Mouse (Mus musculus): ENCODE measurements around the gene Lingo1. TPM values are rescaled to one million over a fixed set of nuclear protein-coding genes. Genes with fewer than 3 reads are reported as not detected.
A peak's percentile ranks its signal among the peaks of the same experiment; 100 is the strongest.

The Lingo1 gene
- polyA plus RNA-seq, 1 experiment from 2014 or later: 3.2 TPM

GRCm38 (mm10) chr9:56636214-56636613, 160.1 kb downstream of the Lingo1 start:
- H3K9ac ChIP-seq (ENCODE audit: low read depth, low read length): 0 out of 2 replicates have a peak overlapping the region, but pooled peaks have one; percentile 60
- peaks cover 10% of the 10 kb centered on the region; the same call in 1 of the 2 replicates for H3K27me3 ChIP-seq (ENCODE audit: insufficient read depth, low read length)

DNA sequence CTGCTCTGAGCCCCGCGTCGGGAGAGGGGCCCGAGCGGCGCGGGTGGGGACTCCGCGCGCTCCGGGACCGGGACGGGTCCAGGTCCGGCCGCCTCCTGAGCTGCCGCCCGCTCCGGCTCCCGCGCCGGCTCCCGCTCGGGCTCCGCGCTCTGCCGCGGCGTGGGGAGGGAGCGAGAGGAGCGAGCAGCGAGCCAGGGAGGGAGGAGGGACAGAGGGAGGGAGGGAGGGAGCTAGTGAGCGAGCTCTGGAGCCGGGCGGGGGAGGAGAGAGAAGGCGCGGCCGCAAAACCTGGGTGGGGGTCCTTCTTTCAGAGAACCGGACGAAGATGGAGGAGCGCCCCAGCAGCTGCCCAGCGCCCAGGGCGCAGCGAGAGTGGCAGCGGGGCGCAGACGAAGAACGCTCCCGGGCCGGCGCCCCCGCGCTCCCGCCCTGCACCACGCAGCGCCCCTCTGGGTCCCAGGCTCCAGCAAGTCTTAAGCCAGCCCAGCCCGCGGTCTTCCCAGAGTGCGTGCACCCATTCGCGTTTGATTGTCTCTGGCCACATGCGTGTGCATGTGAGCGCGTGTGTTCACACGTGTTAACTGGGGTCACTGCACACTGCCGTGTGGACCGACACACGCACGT, 160.7 kb downstream of the Lingo1 start:
- peak; percentile 2 for ATAC-seq (replicated peaks; ENCODE audit: low FRiP score, low read depth)
- Histone ChIP-seq H3K4me1 (replicated peaks; ENCODE audit: insufficient read depth, low read length) (peaks cover 7% of the 10 kb centered on the region), H3K4me3 (replicated peaks; ENCODE audit: low read depth, low read length) (peak overlapping the region; percentile 56), H3K27ac (no peak overlapping the region), H3K27me3 (ENCODE audit: insufficient read depth, low read length) (peaks cover 10% of the 10 kb centered on the region; the same call in 1 of the 2 replicates), H3K4me2 (ENCODE audit: low read length) (peak overlapping the region; percentile 90), H3K9me3 (replicated peaks; ENCODE audit: low read length) (no peaks in the 10 kb centered on the region), H3K9ac (ENCODE audit: low read depth, low read length) (peak overlapping the region; percentile 60), H3K36me3 (ENCODE audit: insufficient read depth, low read length) (no peaks in the 10 kb centered on the region)
- DNase-seq (ENCODE audit: low spot score): peak; percentile 70
- no peak for TF ChIP-seq CTCF (IDR thresholded peaks at IDR 0.05; ENCODE audit: low read depth)
- under 1% methylated on average over 47 of the region's 68 CpGs for WGBS

More at GRCm38 (mm10) chr9:56636214-56636613, 160.1 kb downstream of the Lingo1 start:
- Histone ChIP-seq H3K4me3 (replicated peaks; ENCODE audit: low read depth, low read length) (peak overlapping the region; percentile 56), H3K4me2 (ENCODE audit: low read length) (peak overlapping the region; percentile 90), H3K9me3 (replicated peaks; ENCODE audit: low read length) (no peaks in the 10 kb centered on the region), H3K27ac (no peak overlapping the region), H3K4me1 (replicated peaks; ENCODE audit: insufficient read depth, low read length) (peaks cover 7% of the 10 kb centered on the region), H3K36me3 (ENCODE audit: insufficient read depth, low read length) (no peaks in the 10 kb centered on the region)
- ATAC-seq (replicated peaks; ENCODE audit: low FRiP score, low read depth): no peak; the same call in none of the 2 replicates
- 0% methylated on average over 10 of the region's 10 CpGs for WGBS
- TF ChIP-seq CTCF (IDR thresholded peaks at IDR 0.05; ENCODE audit: low read depth): peak; percentile 100
- DNase-seq (ENCODE audit: low spot score): peak; percentile 94

DNA sequence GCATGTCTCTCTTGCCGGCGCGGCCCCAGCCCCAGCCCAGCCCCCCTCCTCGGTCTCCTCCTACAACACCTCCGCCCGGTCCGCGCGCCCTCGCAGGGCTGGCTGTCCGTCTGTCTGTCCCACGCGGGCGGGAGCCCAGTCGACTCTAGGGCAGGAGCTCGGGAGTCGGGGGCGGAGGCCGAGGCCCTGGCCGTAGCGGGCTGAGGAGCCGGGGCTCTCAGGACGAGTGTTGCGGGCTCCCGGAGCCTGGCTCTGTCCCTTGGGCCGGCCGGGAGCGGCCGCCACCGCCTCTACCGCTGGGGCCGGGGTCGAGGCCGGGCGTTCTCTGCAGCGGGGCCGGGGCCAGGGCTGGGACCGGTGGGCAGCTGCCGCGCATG, 161.2 kb downstream of the Lingo1 start:
- ATAC-seq (replicated peaks; ENCODE audit: low FRiP score, low read depth): peak; percentile 19
- peaks cover 7% of the 10 kb centered on the region for H3K4me1 ChIP-seq (replicated peaks; ENCODE audit: insufficient read depth, low read length)
- H3K27me3 ChIP-seq (ENCODE audit: insufficient read depth, low read length): peaks cover 10% of the 10 kb centered on the region; the same call in 1 of the 2 replicates
- peak overlapping the region; percentile 90 for H3K4me2 ChIP-seq (ENCODE audit: low read length)
- H3K36me3 ChIP-seq (ENCODE audit: insufficient read depth, low read length): no peaks in the 10 kb centered on the region
- TF ChIP-seq CTCF (IDR thresholded peaks at IDR 0.05; ENCODE audit: low read depth): no peak
- H3K27ac ChIP-seq: no peak overlapping the region
- H3K9ac ChIP-seq (ENCODE audit: low read depth, low read length): peak overlapping the region; percentile 60
- no peaks in the 10 kb centered on the region for H3K9me3 ChIP-seq (replicated peaks; ENCODE audit: low read length)
- H3K4me3 ChIP-seq (replicated peaks; ENCODE audit: low read depth, low read length): peak overlapping the region; percentile 56
- under 1% methylated on average over 40 of the region's 40 CpGs for WGBS
- DNase-seq (ENCODE audit: low spot score): peak; percentile 32

DNA sequence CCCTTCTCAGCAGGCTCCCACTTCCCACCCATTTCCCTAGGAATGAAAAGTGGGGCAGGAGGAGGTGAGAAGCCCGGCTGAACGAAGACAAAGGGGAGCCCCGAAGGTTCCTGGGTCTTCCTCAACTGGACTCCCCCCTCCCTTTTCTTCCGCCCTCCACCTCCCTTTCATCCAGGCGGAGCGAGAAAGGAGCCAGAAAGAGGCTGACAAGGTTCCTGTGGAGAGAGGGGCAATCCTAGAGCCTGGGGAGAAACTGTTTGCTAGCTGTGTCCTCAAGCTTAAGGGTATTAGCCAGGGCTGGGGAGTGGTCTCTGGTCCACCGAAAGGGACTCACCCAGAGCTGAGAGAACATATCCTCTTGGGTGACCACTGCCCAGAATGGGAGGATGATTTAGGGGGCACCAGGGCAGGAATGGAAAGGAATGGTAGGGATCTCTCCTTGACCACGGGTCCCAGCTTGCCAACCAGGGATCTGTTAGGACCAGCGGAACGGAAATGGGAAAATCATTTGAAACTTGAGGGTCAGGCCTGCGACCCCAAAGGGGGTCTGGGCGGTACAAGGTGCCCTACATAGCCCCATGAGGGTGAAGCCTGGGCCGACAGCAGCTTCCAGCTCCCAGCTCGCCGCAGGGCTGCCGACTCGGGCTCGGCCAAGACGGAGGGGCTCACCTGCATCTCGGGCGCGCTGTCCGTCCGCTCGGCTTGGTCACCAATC, 161.7 kb downstream of the Lingo1 start:
- H3K27ac ChIP-seq: no peak overlapping the region
- ATAC-seq (replicated peaks; ENCODE audit: low FRiP score, low read depth) (peak; percentile 2; the same call in 1 of the 2 replicates), DNase-seq (ENCODE audit: low spot score) (peak; percentile 12)
- H3K9me3 ChIP-seq (replicated peaks; ENCODE audit: low read length): no peaks in the 10 kb centered on the region
- H3K27me3 ChIP-seq (ENCODE audit: insufficient read depth, low read length): peaks cover 10% of the 10 kb centered on the region; the same call in 1 of the 2 replicates
- peak overlapping the region; percentile 56 for H3K4me3 ChIP-seq (replicated peaks; ENCODE audit: low read depth, low read length)
- H3K36me3 ChIP-seq (ENCODE audit: insufficient read depth, low read length): no peaks in the 10 kb centered on the region
- peak overlapping the region; percentile 90 for H3K4me2 ChIP-seq (ENCODE audit: low read length)
- 2% methylated on average over 25 of the region's 25 CpGs for WGBS
- peaks cover 7% of the 10 kb centered on the region for H3K4me1 ChIP-seq (replicated peaks; ENCODE audit: insufficient read depth, low read length)
- no peak for TF ChIP-seq CTCF (IDR thresholded peaks at IDR 0.05; ENCODE audit: low read depth)
- H3K9ac ChIP-seq (ENCODE audit: low read depth, low read length): peak overlapping the region; percentile 60

- H3K4me1 ChIP-seq (replicated peaks; ENCODE audit: insufficient read depth, low read length): peaks cover 7% of the 10 kb centered on the region
- H3K27me3 ChIP-seq (ENCODE audit: insufficient read depth, low read length): peaks cover 10% of the 10 kb centered on the region; the same call in 1 of the 2 replicates
- H3K9me3 ChIP-seq (replicated peaks; ENCODE audit: low read length): no peaks in the 10 kb centered on the region
- no peak overlapping the region for H3K9ac ChIP-seq (ENCODE audit: low read depth, low read length)
- no peak overlapping the region for H3K4me3 ChIP-seq (replicated peaks; ENCODE audit: low read depth, low read length)
- peak; percentile 38 for DNase-seq (ENCODE audit: low spot score)
- ATAC-seq (replicated peaks; ENCODE audit: low FRiP score, low read depth): no peak; the same call in 1 of the 2 replicates
- no peak overlapping the region for H3K27ac ChIP-seq
- WGBS: 37% methylated on average over 13 of the region's 13 CpGs
- peak; percentile 44; the same call in 1 of the 2 replicates for TF ChIP-seq CTCF (IDR thresholded peaks at IDR 0.05; ENCODE audit: low read depth)
- peak overlapping the region; percentile 90; the same call in 1 of the 2 replicates for H3K4me2 ChIP-seq (ENCODE audit: low read length)
- no peaks in the 10 kb centered on the region for H3K36me3 ChIP-seq (ENCODE audit: insufficient read depth, low read length)
Measured at GRCm38 (mm10) chr9:56633449-56634225, 162.6 kb downstream of the Lingo1 start.

DNA sequence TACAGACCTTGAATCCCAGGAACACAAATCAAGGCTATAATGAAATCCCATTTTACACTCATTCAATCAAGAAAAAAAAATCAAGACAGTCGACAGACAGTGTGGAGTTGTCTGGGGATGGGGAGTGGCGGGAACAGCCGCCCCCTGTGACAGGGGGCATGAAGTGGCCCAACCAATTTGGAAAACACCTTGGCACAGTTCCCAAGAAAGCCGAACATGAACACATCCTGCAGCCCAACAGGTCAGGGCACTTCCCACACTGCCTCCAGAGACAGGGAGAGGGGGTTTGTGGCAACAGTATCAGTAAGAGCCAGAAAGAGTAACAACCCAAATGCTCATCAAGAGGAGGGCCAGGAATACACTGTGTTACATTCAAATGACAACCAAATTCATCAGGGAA, 165.3 kb downstream of the Lingo1 start:
- no peaks in the 10 kb centered on the region for H3K9me3 ChIP-seq (replicated peaks; ENCODE audit: low read length)
- H3K4me3 ChIP-seq (replicated peaks; ENCODE audit: low read depth, low read length): no peak overlapping the region
- no peak for DNase-seq (ENCODE audit: low spot score)
- H3K4me1 ChIP-seq (replicated peaks; ENCODE audit: insufficient read depth, low read length): peaks cover 6% of the 10 kb centered on the region
- H3K9ac ChIP-seq (ENCODE audit: low read depth, low read length): no peak overlapping the region
- H3K4me2 ChIP-seq (ENCODE audit: low read length): no peak overlapping the region
- H3K36me3 ChIP-seq (ENCODE audit: insufficient read depth, low read length): no peaks in the 10 kb centered on the region
- WGBS: 46% methylated on average over 4 of the region's 4 CpGs
- no peak for ATAC-seq (replicated peaks; ENCODE audit: low FRiP score, low read depth)
- H3K27me3 ChIP-seq (ENCODE audit: insufficient read depth, low read length): 0 out of 2 replicates have a peak, but pooled peaks cover 3% of the 10 kb centered on the region
- H3K27ac ChIP-seq: no peak overlapping the region
- no peak for TF ChIP-seq CTCF (IDR thresholded peaks at IDR 0.05; ENCODE audit: low read depth)

Data from kidney, postnatal 0 days (tissue).